Mouse (Mus musculus): ENCODE results near the gene Foxs1.

The Foxs1 gene

DNA sequence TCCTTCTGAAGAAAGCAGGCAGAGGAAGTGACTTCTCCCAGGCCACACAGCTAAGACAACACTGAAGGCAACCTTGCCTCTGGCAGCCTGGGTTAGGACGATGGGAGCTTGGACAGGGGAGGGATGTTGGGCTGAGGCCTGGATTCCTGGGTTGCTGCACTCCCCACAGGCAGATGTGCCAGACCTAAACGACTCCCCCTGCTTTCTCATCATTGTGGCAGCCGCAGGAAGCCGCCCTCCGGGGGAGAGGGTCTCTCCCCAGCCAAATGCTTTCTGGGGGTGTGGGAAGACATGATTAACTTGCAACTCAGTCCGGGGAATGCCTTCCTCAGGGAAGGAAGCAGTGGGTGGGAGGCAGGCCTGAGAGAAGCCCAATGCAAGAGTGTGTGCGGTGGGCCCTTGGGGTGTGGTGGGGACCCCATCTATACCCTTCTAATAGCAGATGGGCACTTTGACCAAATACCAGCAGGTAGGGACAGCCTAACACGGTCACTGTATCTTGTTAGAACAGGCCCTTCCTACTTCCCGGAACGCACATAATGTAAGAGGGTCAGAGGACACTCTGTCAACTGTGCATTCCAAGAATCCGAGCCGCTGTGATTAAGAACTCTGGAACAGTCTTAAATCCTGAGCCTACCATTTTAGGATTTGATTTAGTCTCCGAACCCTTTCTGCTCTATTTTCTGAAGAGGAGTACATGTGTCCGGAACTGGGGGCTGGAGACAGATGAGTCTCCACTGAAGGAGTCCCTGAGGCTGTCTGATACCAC is 4.6 kb downstream of the Foxs1 start:
- no peak for DNase-seq (ENCODE audit: low read depth, low spot score)

DNA sequence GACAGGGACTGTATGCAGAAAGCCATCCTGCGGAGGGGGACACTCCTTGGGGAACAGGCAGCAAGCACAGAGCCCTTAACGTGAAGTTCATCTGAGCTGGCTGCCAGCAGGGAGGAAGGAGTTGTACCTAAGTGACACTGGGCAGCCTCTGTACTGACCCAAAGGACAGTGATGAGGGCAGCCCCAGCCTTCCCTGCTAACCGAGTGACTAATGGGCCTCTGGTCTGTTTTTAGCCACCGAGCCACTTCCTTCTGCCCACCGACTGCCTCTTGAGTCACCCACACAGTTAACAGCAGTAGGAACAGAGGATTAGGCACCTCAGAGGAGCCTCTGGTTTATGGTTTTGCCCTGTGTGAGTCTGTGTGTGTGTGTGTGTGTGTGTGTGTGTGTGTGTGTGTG is 5.6 kb downstream of the Foxs1 start:
- no peak for DNase-seq (ENCODE audit: low read depth, low spot score)

DNA sequence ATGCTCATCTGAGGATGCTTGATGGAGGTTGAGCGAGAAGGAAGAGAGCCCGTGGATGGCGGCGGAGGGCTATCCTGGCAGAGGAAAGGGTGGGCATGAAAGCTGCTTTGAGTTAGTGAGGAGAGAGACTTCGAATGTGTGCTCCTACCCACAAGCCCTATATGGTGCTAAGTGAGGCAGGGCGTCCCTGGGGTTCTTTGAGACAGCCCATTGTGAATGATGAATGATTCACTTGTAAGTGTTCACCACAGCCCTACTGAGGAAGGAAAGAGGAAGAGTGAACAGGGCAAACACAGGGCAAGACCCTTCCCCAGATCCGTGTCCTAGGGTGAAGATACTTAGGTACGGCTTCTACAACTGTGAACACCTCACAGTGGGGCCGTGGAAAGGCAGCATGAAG is 6.1 kb downstream of the Foxs1 start:
- no peak for DNase-seq (ENCODE audit: low read depth, low spot score)

DNA sequence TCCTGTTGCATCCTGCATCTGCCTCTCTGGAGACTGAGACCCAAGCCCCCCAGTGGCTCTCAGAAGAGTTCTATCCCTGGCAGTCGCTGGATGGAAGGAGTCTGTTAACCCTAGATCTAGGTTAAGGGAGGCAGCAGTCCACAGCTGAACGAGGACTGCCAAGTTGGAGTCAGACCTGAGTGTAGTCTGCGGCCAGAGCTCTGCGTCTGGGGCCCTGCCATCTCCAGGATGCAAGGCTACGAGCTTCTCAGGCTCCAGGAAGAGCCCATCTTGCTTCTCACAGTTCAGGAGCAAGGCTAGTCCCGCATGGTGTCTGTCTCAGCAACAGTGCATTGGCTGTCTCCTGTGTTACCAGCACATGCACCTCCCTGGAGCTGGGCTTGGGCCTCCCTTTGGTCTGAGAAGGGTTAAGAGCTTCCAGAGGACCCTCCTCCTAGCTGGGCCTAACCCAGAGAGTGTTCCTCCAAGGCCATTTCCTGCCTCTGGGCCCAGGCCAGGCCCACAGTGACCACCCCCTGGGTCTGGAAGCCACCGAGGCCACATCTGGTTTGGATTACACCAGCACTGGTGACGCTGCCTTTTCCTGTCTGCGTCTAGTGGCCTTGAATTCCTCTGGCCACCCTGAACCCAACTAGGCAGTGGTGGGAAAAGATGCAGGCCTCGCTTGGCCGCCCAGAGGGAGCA is 7.7 kb downstream of the Foxs1 start:
- peak; percentile 88 for DNase-seq (ENCODE audit: low read depth, low spot score)

DNA sequence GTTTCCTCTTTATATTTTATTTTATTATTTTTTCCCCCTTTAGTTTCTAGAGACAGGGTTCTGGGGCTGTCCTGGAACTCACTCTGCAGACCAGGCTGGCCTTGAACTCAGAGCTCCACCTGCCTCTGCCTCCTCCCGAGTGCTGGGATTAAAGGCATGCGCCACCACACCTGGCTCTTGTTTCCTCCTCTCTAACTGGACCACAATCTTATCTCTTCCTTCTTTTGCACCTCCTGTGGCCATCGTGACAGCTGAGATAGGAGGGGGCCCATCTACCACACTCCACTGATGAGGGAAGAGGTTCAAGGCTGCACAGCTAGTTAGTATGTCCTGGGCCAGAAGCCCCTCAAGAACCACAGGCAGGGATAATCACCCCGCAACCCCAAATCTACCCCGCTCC is 8.5 kb downstream of the Foxs1 start:
- no peak for DNase-seq (ENCODE audit: low read depth, low spot score)

DNA sequence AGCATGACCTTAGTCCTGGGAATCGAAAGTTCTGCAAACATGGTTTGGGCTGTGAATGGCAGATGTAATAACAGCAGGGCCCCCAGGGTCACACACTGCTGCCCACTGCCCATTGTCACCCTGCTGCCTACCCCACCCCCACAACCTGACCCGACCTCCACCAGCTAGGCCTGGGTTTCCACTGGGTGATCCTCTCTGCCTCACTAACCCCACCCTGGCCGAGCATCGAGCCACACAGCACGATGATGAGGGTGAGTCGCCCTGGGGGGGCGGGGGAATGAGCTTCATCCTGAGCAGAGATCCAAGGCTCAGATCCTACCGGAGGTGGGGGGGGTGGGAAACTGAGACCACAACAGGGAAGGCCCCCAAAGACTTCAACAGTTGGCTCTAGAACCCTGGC is 8.9 kb downstream of the Foxs1 start:
- DNase-seq (ENCODE audit: low read depth, low spot score): no peak

DNA sequence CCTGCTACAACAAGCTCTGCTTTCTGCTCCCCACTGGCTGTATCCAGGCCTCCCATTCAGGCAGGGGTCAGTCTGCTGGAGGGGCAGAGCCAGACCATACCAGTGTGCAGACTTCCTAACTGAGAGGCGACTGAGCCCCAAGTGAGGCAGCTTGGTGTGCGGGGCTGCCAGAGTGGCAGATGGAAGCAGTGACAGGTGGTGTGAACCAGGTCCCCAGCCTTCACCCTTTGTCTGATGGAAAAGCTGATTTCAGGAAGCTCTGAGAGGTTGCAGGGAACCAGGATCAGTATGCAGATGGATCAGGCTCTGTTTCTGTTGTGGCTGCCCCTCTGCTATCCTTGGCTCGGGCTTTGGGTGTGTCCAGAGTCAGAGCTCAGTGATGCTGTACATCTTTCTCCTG is 9.4 kb downstream of the Foxs1 start:
- no peak for DNase-seq (ENCODE audit: low read depth, low spot score)

DNA sequence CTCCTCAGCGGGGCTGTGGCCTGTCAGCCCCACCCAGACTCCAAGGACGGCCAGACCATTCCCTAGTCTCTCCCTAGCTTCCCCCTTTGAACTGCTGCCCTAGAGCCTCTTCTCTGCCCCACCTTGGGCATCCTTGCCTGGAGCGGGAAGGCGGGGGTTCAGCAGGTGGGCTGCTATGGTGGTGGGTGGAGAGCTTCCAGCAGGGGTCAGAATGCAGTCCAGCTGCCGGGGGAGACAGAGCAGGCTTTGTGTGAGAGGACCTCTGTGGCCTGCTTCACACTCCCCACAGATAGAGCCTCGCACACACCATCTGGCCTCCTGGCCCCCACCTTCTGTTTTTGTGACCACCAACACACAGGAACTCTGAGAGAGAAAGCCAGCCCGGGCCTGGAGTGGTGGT is 10.6 kb downstream of the Foxs1 start:
- DNase-seq (ENCODE audit: low read depth, low spot score): peak; percentile 43

DNA sequence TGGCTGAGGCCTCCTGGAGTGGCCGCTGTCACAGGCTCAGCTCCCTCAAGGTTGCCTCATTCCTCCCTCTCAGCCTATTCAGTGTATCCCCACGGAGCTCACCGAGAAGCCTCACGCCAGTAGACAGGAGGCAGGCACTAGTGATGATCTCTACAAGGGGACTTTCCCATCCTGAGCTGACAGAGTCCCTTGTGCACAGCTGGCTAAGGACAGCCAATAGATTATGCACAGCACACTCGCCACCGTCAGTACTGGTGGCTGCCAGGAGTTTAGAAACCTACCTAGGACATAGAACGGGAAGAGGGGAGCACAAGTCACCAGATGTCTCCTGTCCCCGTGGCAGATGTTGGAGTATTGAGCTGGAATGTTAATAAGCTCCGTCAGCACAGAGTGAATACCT is 15.3 kb downstream of the Foxs1 start:
- DNase-seq (ENCODE audit: low read depth, low spot score): no peak

DNA sequence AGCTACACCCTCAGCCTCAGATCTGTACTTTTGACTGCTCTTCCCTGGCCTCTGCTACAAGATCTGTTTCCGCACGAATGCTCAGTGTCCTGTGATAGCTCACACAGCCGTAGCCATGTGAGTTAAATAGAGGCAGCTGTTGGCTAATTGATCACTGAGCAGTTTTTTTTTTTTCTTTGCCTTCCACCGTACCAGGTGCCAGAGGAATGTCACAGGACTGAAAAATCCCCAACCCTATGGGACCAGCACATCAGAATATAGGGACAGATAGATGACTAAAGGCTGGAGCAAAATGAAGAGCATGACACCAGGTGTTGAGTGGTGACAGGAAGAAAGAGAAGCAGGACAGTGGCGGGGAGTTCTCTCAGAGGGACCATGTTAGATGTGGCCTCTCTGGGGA is 16.9 kb downstream of the Foxs1 start:
- no peak for DNase-seq (ENCODE audit: low read depth, low spot score)

DNA sequence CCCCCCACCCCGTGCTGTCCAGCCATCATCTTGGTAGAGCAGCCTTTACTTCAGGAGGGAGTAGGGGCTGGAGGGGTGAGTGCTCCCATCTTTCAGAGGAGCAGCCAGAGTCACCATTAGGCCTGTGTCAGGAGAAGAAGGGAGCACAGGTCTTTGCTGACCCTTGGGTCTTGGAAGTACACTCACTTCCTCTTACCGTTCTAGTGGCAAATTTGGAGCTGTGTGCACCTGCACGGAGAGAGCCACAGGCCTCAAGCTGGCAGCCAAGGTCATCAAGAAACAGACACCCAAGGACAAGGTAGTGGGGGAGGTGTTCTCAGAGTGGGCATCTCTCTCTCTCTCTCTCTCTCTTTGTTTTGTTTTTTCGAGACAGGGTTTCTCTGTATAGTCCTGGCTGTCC is 17.6 kb downstream of the Foxs1 start:
- no peak for DNase-seq (ENCODE audit: low read depth, low spot score)

DNA sequence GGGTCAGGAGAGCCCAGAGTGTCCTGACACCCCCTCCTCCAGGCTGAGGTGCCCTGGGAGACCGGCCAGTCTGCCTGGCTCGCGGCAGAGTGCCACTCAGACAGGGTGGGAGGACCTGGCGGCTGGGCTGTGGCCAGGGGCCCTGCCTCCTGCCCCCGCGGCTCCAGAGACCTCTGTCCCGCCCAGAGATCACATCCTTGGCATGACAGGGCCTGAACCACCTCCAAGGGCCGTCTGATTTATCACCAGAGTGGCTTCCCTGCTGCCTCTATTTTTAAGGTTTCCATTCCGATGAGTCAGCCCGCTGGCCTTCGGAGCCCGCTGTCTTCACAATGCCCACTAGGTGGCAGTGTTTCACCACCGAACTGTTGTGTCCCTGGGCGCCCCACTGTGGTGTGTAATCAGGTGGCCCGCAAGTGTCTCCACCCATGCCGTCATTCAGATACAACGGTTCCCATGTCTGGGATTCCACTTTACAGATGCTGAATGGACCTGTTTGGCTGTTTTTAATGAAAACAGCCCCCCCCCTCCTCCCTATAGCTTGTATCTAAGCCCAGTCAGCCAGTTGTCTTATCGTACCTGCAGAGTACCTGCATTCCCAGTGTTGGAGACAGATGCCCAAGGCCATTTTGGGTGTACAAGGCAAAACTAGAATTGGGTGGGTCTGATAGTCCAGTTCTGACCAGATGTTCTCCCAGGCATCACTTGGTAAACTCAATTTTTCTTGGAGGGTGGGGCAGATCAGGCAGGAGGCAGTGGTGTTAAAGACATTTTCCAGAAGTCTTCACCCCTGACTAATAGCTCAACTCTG is 18.5 kb downstream of the Foxs1 start:
- peak; percentile 87 for DNase-seq (ENCODE audit: low read depth, low spot score)

DNA sequence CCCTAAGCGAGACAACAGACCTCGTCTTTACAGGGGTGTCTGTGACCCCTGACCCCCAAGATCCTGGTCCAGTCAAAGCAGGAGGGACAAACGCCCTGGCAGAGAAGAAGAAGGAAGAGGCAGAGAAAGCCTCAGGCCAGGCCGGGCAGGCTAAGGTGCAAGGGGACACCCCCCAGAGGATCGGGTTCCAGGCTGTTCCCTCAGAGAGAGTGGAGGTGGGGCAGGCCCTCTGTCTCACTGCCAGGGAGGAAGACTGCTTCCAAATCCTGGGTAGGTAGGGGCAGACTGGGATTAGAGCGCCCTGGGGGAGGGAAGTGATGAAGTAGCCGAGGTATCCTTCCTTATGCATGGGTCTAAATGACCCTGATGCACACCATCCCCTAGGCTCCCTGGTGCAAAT is 19.5 kb downstream of the Foxs1 start:
- DNase-seq (ENCODE audit: low read depth, low spot score): no peak

DNA sequence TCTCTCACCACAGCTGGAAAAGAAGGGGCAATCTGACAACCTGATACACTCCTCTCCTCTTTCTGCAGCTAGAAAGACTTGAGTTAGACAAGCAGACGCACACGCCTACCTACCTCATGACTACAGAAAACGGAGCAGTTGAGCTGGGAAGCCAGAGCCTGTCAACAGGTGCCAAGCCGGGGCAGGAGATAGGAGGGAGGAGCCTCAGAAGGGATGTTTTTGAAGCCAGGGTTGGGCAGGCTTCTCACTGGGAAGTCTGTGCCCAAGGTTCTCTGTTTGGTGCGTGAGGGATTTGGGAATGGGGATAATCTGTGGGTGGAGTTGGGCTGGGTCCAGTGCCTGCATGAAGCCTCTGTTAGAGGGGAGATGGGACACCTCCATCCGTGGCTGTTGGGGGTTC is 21.6 kb downstream of the Foxs1 start:
- no peak for DNase-seq (ENCODE audit: low read depth, low spot score)

DNA sequence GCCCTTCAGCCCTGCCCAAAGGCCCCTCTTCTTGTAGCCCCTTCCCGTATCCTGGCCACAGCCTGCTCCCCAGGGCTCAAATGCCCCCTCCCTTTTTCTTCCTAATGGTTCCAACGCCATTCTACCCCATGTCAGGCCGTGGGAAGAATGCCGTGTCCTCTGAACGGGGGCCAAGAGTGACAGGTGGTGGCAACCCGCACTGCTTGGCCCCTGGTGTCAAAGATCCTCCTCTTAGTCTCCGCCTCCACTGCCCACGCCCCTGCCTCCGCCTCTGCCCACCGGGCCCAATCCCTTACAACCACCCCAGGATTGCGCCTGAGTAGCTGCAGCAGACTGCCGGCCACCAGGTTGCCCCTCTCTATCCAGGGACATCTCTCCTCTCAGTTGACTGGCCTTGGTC is 22.0 kb downstream of the Foxs1 start, which contains the start of gene Mylk2:
Mylk2 (plus strand) TSS at position 322 of the 400 bp plus-strand sequence.
- no peak for DNase-seq (ENCODE audit: low read depth, low spot score)

DNA sequence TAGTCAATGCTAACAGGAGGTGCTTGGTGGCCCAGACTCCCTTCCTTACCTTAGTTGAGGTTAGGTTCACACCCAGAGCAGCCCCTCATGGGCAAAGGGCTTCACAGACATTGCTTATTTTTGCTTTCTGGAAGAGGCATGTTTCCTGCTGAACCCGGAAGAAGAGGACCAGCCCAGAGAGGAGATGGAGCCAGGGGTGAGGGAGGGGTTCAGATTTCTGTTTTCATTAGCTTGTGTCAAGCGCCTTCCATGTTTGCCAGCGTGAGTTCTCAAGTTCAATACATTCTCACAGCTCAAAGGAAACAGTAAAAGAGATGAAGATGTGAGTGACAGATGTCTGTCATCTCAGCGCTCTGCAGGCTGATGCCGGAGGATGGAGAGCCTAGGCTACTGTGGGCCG is 23.2 kb downstream of the Foxs1 start:
- DNase-seq (ENCODE audit: low read depth, low spot score): no peak

DNA sequence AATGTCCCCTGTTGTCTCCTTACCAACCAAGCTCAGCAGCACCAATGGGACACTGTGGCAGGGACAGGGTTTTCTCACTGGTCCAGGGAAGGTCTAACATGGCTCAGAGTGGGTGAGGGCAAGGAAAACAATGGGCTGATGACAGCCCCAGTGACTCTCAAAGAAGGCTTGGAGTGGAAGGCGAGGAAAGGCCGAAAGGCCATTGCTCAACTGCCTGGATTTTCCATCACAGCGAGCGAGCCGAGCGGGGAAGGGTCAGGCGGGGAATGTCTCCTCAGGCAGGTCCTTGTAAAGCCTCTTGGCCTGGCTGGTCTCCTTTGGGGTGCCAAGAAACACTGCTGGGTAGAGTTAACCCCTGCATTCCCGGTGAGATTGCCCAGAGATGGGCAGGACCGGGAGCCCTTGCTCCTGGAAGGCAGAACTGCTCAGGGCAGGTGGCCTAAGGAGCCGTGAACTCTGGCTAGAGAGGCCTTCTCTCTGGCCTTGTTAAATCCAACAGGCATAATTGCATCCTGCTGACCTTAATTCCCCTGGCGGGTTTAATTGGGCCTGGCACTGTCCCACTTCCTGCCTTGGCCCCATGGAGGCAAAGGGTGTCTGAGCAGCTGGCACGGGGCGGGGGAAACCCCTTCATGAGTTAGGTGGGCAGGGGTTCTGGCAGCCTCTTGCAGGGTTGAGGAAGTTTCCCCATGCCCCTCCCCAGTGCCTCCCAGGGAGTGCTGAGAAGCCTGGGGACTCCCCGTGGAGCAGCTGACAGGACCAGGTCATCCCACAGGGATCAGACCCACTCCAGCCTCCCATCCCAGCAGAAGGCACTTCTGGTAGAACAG is 25.7 kb downstream of the Foxs1 start:
- DNase-seq (ENCODE audit: low read depth, low spot score): no peak

DNA sequence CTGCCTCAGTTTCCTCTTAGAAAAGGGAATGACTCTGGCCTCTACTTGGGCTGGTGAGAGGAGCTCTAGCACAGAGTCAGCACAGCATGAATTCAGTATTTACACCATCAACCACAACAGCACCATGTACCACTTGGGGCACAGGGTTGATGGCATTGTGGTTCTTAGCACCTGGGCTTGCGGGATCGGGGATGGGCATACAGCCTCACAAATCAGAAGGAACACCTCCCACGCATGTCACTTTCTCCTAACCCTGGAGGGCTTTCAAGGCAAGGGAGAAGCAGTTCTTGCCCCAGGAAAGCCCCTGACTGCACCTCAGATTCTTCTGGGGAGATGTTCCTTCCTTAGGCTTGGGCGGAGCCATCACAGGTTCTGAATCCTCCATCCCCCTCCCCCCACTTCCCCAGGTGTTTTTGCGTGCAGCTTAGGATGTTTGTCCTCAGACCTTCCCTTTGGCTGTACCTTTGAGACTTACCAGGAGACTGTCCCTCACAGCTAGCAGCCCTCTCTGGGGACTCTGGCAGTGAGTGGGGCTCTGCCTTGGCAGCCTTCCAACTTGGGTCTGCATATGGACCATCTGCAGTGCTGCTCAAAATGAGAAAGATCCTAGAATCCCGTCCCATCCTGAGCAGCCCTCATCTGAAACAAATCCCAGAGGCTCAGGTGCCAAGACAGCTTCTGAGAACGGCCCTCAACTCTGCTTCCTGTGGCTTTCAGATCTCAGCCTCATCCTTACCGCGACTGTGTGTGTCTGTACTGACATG is 26.6 kb downstream of the Foxs1 start:
- no peak for DNase-seq (ENCODE audit: low read depth, low spot score)

DNA sequence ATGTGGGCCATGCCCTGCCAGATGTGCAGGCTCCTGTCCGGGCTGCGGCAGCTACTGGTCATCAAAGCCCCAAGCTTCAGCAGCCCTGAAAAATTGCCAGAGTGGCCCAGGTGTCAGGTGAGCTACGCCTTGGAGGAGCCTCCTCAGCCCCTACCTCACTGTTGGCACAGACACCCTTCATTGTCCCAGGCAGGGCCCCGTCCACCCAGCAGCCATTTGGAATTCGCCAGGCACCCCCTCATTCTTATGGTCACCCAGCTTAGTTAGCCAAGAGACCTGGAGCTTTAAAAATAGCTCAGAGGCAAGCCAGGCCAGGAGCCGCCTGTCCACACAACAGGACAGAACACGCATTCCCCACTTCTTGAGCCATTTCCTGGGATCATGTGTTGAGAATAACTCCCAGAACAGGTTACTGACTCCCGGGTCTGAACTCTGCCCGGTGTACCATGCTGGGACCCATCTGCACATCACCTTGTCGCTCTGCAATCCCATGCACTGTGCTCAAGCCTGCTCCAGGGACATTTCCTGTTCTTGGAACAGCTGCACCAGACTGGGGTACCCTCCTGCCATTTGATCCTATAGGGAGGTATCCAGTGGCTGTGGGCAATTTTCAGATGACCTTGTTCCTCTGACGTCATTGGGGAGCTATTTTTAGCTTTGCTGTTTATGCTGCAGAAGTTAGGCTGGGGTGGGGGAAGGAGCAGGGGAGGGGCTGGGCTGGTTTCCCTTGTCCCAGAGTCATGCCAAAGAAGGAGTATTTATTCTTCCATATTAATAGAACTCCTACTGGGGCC is 27.8 kb downstream of the Foxs1 start:
- peak; percentile 64 for DNase-seq (ENCODE audit: low read depth, low spot score)

DNA sequence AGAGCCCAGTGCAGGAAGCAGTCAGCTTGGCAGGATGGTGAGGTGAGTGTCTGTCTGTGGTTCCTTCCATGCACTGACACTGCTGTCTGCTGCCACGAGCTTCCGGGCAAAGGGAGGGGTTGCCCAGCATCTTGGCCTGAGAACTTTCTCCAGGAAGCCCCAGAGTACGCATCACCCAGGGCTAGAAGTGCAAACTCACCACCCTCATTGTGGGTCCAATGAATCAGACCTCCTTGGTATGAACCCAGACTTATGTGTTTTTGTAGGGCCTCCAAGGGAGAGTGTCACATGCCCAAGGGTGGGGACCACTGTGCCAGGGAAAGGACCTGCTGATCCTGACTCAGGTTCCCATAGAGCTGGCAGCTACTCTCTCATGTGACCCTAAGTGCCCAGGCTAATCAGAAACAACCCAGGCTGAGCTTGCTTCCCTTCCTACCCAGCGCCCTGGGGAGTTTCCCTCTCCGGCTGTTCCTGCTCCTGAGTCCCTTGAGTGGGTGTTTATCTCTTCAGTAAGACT is 28.8 kb downstream of the Foxs1 start:
- no peak for DNase-seq (ENCODE audit: low read depth, low spot score)

Measured in forelimb bud, embryonic 11.5 days (tissue).